Mouse (Mus musculus) lung, adult 2 months (tissue): ENCODE measurements around the gene Mtmr14.

Experiments used
- CTCF ChIP-seq: fragments of 200-500 bp; IDR thresholded peaks from 2 replicates; pipeline ENCODE4 v1.5.1; 2011; ENCODE audit warnings: mild to moderate bottlenecking, low read length, control low read depth; ENCODE audit not compliant: insufficient read depth
- POLR2A ChIP-seq: fragments of 200-500 bp; IDR thresholded peaks from 2 replicates; pipeline ENCODE4 v1.6.1; 2011; ENCODE audit warnings: low read depth, mild to moderate bottlenecking, control low read depth, low read length, borderline replicate concordance; ENCODE audit errors: extremely low read depth

GRCm38 (mm10) chr6:113307481-113308121 lies 70.0 kb downstream of the Mtmr14 start:
- TF ChIP-seq CTCF, result no peak
- TF ChIP-seq POLR2A, result peak; percentile 40; the same call in 1 of the 2 replicates
